Comparison of ENCODE assay signal across 8 mouse cellular contexts in genomic region chr11:102218783-102219182, GRCm38 (mm10). TPM values are rescaled to one million over a fixed set of nuclear protein-coding genes. Genes with fewer than 3 reads are reported as not detected.
A peak's percentile ranks its signal among the peaks of the same experiment; 100 is the strongest.
DNase-seq lines count a peak whose midpoint lies in the region; ATAC-seq lines count a peak whose summit lies in the region.

No protein-coding gene starts in this region.

- peaks cover 82% of the 10 kb centered on the region for H3K4me1 ChIP-seq in intestine, embryonic 16.5 days (ENCODE audit: control insufficient read depth, insufficient read depth, low read length)

- H3K9ac ChIP-seq in intestine, embryonic 16.5 days (ENCODE audit: low read depth, low read length), result peak overlapping the region; percentile 76

- H3K4me2 ChIP-seq in intestine, embryonic 16.5 days (ENCODE audit: low read depth, low read length), result peak overlapping the region; percentile 90

- peak; percentile 86 for ATAC-seq in intestine, embryonic 16.5 days

- no peaks in the 10 kb centered on the region for H3K36me3 ChIP-seq in intestine, embryonic 16.5 days (ENCODE audit: control insufficient read depth, insufficient read depth, low read length)

- no peaks in the 10 kb centered on the region for H3K27me3 ChIP-seq in intestine, embryonic 16.5 days (replicated peaks; ENCODE audit: control insufficient read depth, insufficient read depth, low read length)

- 0% methylated on average over 10 of the region's 10 CpGs for WGBS in intestine, embryonic 16.5 days

- peak overlapping the region; percentile 93 for H3K27ac ChIP-seq in intestine, embryonic 16.5 days (ENCODE audit: low read length)

- peak; percentile 98 for DNase-seq in adrenal gland, adult 2 months
- peak; percentile 64 for DNase-seq in embryo, embryonic 11.5 days (ENCODE audit: low read depth, low spot score)
- peak; percentile 94 to 95 for DNase-seq in gastrocnemius, postnatal 36 days
- peak; percentile 94 to 98 for DNase-seq in left cerebral cortex, postnatal 25 days (ENCODE audit: low spot score in 2 of 2)
- peak; percentile 85 for DNase-seq in mesoderm, embryonic 11.5 days (ENCODE audit: low read depth, low spot score)
- DNase-seq in right cerebral cortex, postnatal 25 days, result peak; percentile 94
- peak; percentile 88 to 95 for DNase-seq in urinary bladder, postnatal 36 days (ENCODE audit: low spot score in 2 of 2)

- no peaks in the 10 kb centered on the region for H3K9me3 ChIP-seq in intestine, embryonic 16.5 days (ENCODE audit: control insufficient read depth, low read length)

- peak overlapping the region; percentile 59 for H3K4me3 ChIP-seq in intestine, embryonic 16.5 days (ENCODE audit: low read length)

- intact Hi-C loops in gastrocnemius, postnatal 36 days (cut with DNase I), result no loop called here
- intact Hi-C loops in left cerebral cortex, postnatal 25 days (cut with DNase I), result loop anchor here (1.0 to 2.0 kb wide), 3 partner anchors 12 to 26 kb away; partner anchors contain the start of gene Hdac5

RNA-seq across cellular contexts. Expression of gene Hdac5, which starts 11.2 kb away (rescaled TPM):
- total RNA-seq in adrenal gland, adult 2 months (2021), result 100 to 1,000 TPM in 1 of 2 experiments, 10 to 100 TPM in 1; 67.8 to 127 TPM
- polyA plus RNA-seq in adrenal gland, adult 2 months (2012; rRNA removed), result 99.3 and 131 TPM in 2 replicates
- total RNA-seq in gastrocnemius, postnatal 36 days (2021), result 10 to 100 TPM; 62.2 to 78.7 TPM
- polyA plus RNA-seq in intestine, embryonic 16.5 days (2015; fragmentation: Nextera tagmentation; extraction: Ambion mirVana), result 54.8 and 55.5 TPM in 2 replicates
- total RNA-seq in left cerebral cortex, postnatal 25 days (2021), result 100 to 1,000 TPM; 243 to 261 TPM

RNA-seq across cellular contexts. Expression of gene G6pc3, which starts 29.4 kb away (rescaled TPM):
- total RNA-seq in adrenal gland, adult 2 months (2021), result 100 to 1,000 TPM; 140 to 149 TPM
- polyA plus RNA-seq in adrenal gland, adult 2 months (2012; rRNA removed), result 254 and 297 TPM in 2 replicates
- 10 to 100 TPM; 45.6 TPM for total RNA-seq in gastrocnemius, postnatal 36 days (2021)
- 26.7 and 32.1 TPM in 2 replicates for polyA plus RNA-seq in intestine, embryonic 16.5 days (2015; fragmentation: Nextera tagmentation; extraction: Ambion mirVana)
- total RNA-seq in left cerebral cortex, postnatal 25 days (2021), result 10 to 100 TPM; 55.7 to 61.8 TPM

RNA-seq across cellular contexts. Expression of gene BC030867, which starts 29.9 kb away (rescaled TPM):
- under 1 TPM; 0.35 to 0.93 TPM for total RNA-seq in adrenal gland, adult 2 months (2021)
- polyA plus RNA-seq in adrenal gland, adult 2 months (2012; rRNA removed), result 1.2 and 1.6 TPM in 2 replicates
- not detected for total RNA-seq in gastrocnemius, postnatal 36 days (2021)
- polyA plus RNA-seq in intestine, embryonic 16.5 days (2015; fragmentation: Nextera tagmentation; extraction: Ambion mirVana), result 12.4 and 15.9 TPM in 2 replicates
- total RNA-seq in left cerebral cortex, postnatal 25 days (2021), result 1 to 10 TPM in 1 of 2 experiments, under 1 TPM in 1; 0.94 to 1.1 TPM

RNA-seq across cellular contexts. Expression of gene Lsm12, which starts 33.7 kb away (rescaled TPM):
- 100 to 1,000 TPM in 1 of 2 experiments, 10 to 100 TPM in 1; 82.6 to 108 TPM for total RNA-seq in adrenal gland, adult 2 months (2021)
- polyA plus RNA-seq in adrenal gland, adult 2 months (2012; rRNA removed), result 35.8 and 40.1 TPM in 2 replicates
- total RNA-seq in gastrocnemius, postnatal 36 days (2021), result 10 to 100 TPM; 86.6 to 89.2 TPM
- 87.9 and 115 TPM in 2 replicates for polyA plus RNA-seq in intestine, embryonic 16.5 days (2015; fragmentation: Nextera tagmentation; extraction: Ambion mirVana)
- total RNA-seq in left cerebral cortex, postnatal 25 days (2021), result 10 to 100 TPM; 58.3 to 66.4 TPM

RNA-seq across cellular contexts. Expression of gene Asb16, which starts 49.8 kb away (rescaled TPM):
- total RNA-seq in adrenal gland, adult 2 months (2021), result under 1 TPM; 0.12 to 0.45 TPM
- 0.75 and 0.95 TPM in 2 replicates for polyA plus RNA-seq in adrenal gland, adult 2 months (2012; rRNA removed)
- total RNA-seq in gastrocnemius, postnatal 36 days (2021), result 10 to 100 TPM; 76.7 to 88.7 TPM
- polyA plus RNA-seq in intestine, embryonic 16.5 days (2015; fragmentation: Nextera tagmentation; extraction: Ambion mirVana), result 0.05 TPM in 2 replicates
- 1 to 10 TPM; 1.2 TPM for total RNA-seq in left cerebral cortex, postnatal 25 days (2021)

Comparison
In these comparisons a context has a peak if more than half of its experiments do, and no peak if none do; other contexts are left out.
1. Peak in every context shown above with its lines: DNase-seq, ATAC-seq, H3K4me3 ChIP-seq and H3K27ac ChIP-seq.